10 mouse cellular contexts compared by ENCODE assay signal in the genomic region with DNA sequence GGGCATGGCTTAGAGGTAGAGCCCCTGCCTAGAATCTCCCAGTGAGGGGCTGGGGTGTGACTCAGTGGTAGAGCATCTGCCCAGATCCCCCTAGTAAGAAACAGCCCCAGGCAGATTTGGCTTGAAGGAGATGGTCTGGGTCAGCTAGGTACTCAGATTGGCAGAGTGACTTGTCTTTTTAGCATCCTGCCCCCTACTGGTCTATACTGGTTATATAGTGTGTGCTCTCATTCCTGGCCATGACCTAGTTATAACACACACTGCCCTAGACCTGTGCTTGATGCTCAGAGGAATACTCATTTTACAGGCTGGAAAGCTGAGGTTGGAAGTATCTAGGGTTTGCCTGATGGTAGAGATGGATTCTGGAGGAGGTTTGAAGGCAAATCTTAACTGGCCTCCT. TPM values are rescaled to one million over a fixed set of nuclear protein-coding genes. Genes with fewer than 3 reads are reported as not detected.
A peak's percentile ranks its signal among the peaks of the same experiment; 100 is the strongest.
DNase-seq lines count a peak whose midpoint lies in the region; ATAC-seq and TF ChIP-seq lines count a peak whose summit lies in the region.
"Had no signal": no experiment of that assay in that cellular context is flagged by ENCODE, and none has a peak within 500 bp of the region (broad histone marks: within the 10 kb centered on the region; RNA-seq: fewer than 3 reads in every experiment).

No protein-coding gene starts in this region.

- no peak overlapping the region for H3K9ac ChIP-seq in liver, adult 2 months (ENCODE audit: low read depth, low read length)
- H3K9ac ChIP-seq: heart, embryonic 12.5 days; kidney, embryonic 15.5 days had no signal

- H3K79me2 ChIP-seq in liver, adult 2 months (ENCODE audit: control insufficient read depth, insufficient read depth, low read length): no peaks in the 10 kb centered on the region

- no peak overlapping the region for H3K4me3 ChIP-seq in cerebellum, adult 2 months (replicated peaks; ENCODE audit: insufficient read depth, low read depth, low read length)
- H3K4me3 ChIP-seq in liver, adult 2 months (ENCODE audit: insufficient read depth, low read depth, low read length): no peak overlapping the region
- H3K4me3 ChIP-seq: heart, embryonic 12.5 days; kidney, embryonic 15.5 days had no signal

- TF ChIP-seq CTCF in cerebellum, adult 2 months (IDR thresholded peaks at IDR 0.05; ENCODE audit: borderline replicate concordance, insufficient read depth, low read depth, low read length): peak; percentile 24; the same call in 1 of the 2 replicates
- TF ChIP-seq CTCF in liver, adult 2 months (IDR thresholded peaks at IDR 0.05; ENCODE audit: low read depth, low read length): no peak

- H3K27ac ChIP-seq in cerebellum, adult 2 months (ENCODE audit: insufficient read depth, low read length): no peak overlapping the region
- no peak overlapping the region for H3K27ac ChIP-seq in liver, adult 2 months (replicated peaks; ENCODE audit: insufficient read depth, low read depth, low read length)
- H3K27ac ChIP-seq: kidney, embryonic 15.5 days had no signal

- DNase-seq in cerebellum, adult 2 months: no peak
- no peak for DNase-seq in cerebellum, adult 18-20 months
- peak; percentile 33 for DNase-seq in liver, adult 2 months (ENCODE audit: extremely low read depth, low read depth, low spot score)
- DNase-seq in liver: no peak
- DNase-seq in ZHBTc4 (ENCODE audit: low read depth, low spot score): peak; percentile 54
- peak; percentile 72 for DNase-seq in naive thymus-derived CD4-positive, alpha-beta T cell, adult 2 months (ENCODE audit: low read depth)
- DNase-seq in neural tube, embryonic 10.5 days (ENCODE audit: extremely low spot score, low spot score): no peak

- no peaks in the 10 kb centered on the region for H3K36me3 ChIP-seq in liver, adult 2 months (ENCODE audit: control insufficient read depth, insufficient read depth, low read length)
- H3K36me3 ChIP-seq: heart, embryonic 12.5 days; kidney, embryonic 15.5 days had no signal

- ATAC-seq in erythroid progenitor cell, adult 5-6 weeks (replicated peaks; ENCODE audit: low FRiP score, poor library complexity, severe bottlenecking): no peak

- no peak for TF ChIP-seq POLR2A in cerebellum, adult 2 months (IDR thresholded peaks at IDR 0.05; ENCODE audit: borderline replicate concordance, insufficient read depth, low read length)
- no peak for TF ChIP-seq POLR2A in liver, adult 2 months (IDR thresholded peaks at IDR 0.05; ENCODE audit: extremely low read depth, insufficient read depth, low read length)

- no peaks in the 10 kb centered on the region for H3K27me3 ChIP-seq in cerebellum, adult 2 months (ENCODE audit: control insufficient read depth, insufficient read depth, low read length)
- H3K27me3 ChIP-seq in liver, adult 2 months (ENCODE audit: control insufficient read depth, insufficient read depth, low read length): 0 out of 2 replicates have a peak, but pooled peaks cover 2% of the 10 kb centered on the region

- no peaks in the 10 kb centered on the region for H3K4me1 ChIP-seq in cerebellum, adult 2 months (ENCODE audit: control insufficient read depth, insufficient read depth, low read length)
- H3K4me1 ChIP-seq in liver, adult 2 months (ENCODE audit: control insufficient read depth, insufficient read depth, low read length): no peaks in the 10 kb centered on the region
- H3K4me1 ChIP-seq: heart, embryonic 12.5 days had no signal

RNA-seq across cellular contexts. Expression of a gene that starts 17.9 kb away (rescaled TPM):
- polyA plus RNA-seq in cerebellum, adult 2 months (2012; rRNA removed): 4.6 TPM in 2 replicates
- 0.46 and 0.54 TPM in 2 replicates for total RNA-seq in liver, adult 2 months (2014; rRNA removed)
- polyA plus RNA-seq in liver, adult 2 months (2012; rRNA removed): 0.15 and 0.93 TPM in 2 replicates
- total RNA-seq in erythroid progenitor cell, adult 5-6 weeks (2015; ENCODE audit: low replicate concordance): 2.2 TPM in 1 of 2 replicates, not detected in the other
- 0.13 and 1.2 TPM in 2 replicates for total RNA-seq in erythroid progenitor cell, adult 5-6 weeks (2017; ENCODE audit: low replicate concordance)

RNA-seq across cellular contexts. Expression of a gene that starts 37.1 kb away (rescaled TPM):
- polyA plus RNA-seq in cerebellum, adult 2 months (2012; rRNA removed): 23.8 and 24.1 TPM in 2 replicates
- 5.5 and 6.1 TPM in 2 replicates for total RNA-seq in liver, adult 2 months (2014; rRNA removed)
- polyA plus RNA-seq in liver, adult 2 months (2012; rRNA removed): 13.3 and 14.4 TPM in 2 replicates
- 0.84 and 2.2 TPM in 2 replicates for total RNA-seq in erythroid progenitor cell, adult 5-6 weeks (2015; ENCODE audit: low replicate concordance)
- total RNA-seq in erythroid progenitor cell, adult 5-6 weeks (2017; ENCODE audit: low replicate concordance): 1.9 and 2.0 TPM in 2 replicates

RNA-seq across cellular contexts. Expression of a gene that starts 39.7 kb away (rescaled TPM):
- polyA plus RNA-seq in cerebellum, adult 2 months (2012; rRNA removed): 33.7 and 40.1 TPM in 2 replicates
- total RNA-seq in liver, adult 2 months (2014; rRNA removed): 2.3 and 2.4 TPM in 2 replicates
- polyA plus RNA-seq in liver, adult 2 months (2012; rRNA removed): 3.8 and 5.5 TPM in 2 replicates
- 1.7 and 2.5 TPM in 2 replicates for total RNA-seq in erythroid progenitor cell, adult 5-6 weeks (2015; ENCODE audit: low replicate concordance)
- total RNA-seq in erythroid progenitor cell, adult 5-6 weeks (2017; ENCODE audit: low replicate concordance): 3.3 and 6.2 TPM in 2 replicates

Comparison
In these comparisons a context has a peak if more than half of its experiments do, and no peak if none do; other contexts are left out.
1. DNase-seq: peak in liver, adult 2 months (single experiment), ZHBTc4 (single experiment) and naive thymus-derived CD4-positive, alpha-beta T cell, adult 2 months (single experiment); none in cerebellum, adult 2 months (0 of 2), cerebellum, adult 18-20 months (0 of 2), liver (single experiment) and neural tube, embryonic 10.5 days (single experiment).